Mouse (Mus musculus) intestine, embryonic 16.5 days (tissue): ENCODE results near the gene Bud13. TPM values are rescaled to one million over a fixed set of nuclear protein-coding genes. Genes with fewer than 3 reads are reported as not detected.

ENCODE experiments used
- ATAC-seq: fragments of 200-750 bp; cut with Nextera tagmentation; 2 replicates; pipeline ENCODE4 v1.8.0; 2017; ENCODE audit warnings: moderate TSS enrichment, moderate library complexity
- H3K27ac ChIP-seq: fragments of 300-500 bp; sonication (generic); 2 replicates; pipeline ENCODE4 v1.5.1; 2014; ENCODE audit warnings: mild to moderate bottlenecking, low read length
- H3K27me3 ChIP-seq: fragments of 300-500 bp; sonication (generic); replicated peaks from 2 replicates; pipeline ENCODE4 v1.6.1; 2014; ENCODE audit warnings: low read length, control low read depth, mixed read lengths; ENCODE audit not compliant: control insufficient read depth, insufficient read depth
- H3K36me3 ChIP-seq: fragments of 300-500 bp; sonication (generic); 2 replicates; pipeline ENCODE4 v1.6.1; 2014; ENCODE audit warnings: low read length, control low read depth; ENCODE audit not compliant: control insufficient read depth, insufficient read depth
- H3K4me1 ChIP-seq: fragments of 300-500 bp; sonication (generic); 2 replicates; pipeline ENCODE4 v1.6.1; 2014; ENCODE audit warnings: low read length, control low read depth, mixed read lengths; ENCODE audit not compliant: control insufficient read depth, insufficient read depth
- H3K4me2 ChIP-seq: fragments of 300-500 bp; sonication (generic); 2 replicates; pipeline ENCODE4 v1.6.1; 2014; ENCODE audit warnings: low read depth, low read length, control low read depth
- H3K4me3 ChIP-seq: fragments of 300-500 bp; sonication (generic); 2 replicates; pipeline ENCODE4 v1.5.1; 2014; ENCODE audit warnings: mild to moderate bottlenecking, low read length
- H3K9ac ChIP-seq: fragments of 300-500 bp; sonication (generic); 2 replicates; pipeline ENCODE4 v1.6.1; 2014; ENCODE audit warnings: low read depth, low read length
- H3K9me3 ChIP-seq: fragments of 300-500 bp; sonication (generic); 2 replicates; pipeline ENCODE4 v1.6.1; 2016; ENCODE audit warnings: low read length, control low read depth; ENCODE audit not compliant: control insufficient read depth
- WGBS: fragments of 180-500 bp; shearing (Covaris S2); extraction: QIAGEN DNeasy Blood & Tissue Kit; methylation state at CpG from one replicate; pipeline ENCODE4 v1.1.7; 2014; 5-methylcytosine and 5-hydroxymethylcytosine counted together
- polyA plus RNA-seq: library from polyadenylated mRNA; unstranded; fragments of >200 nt; fragmentation: Nextera tagmentation; extraction: Ambion mirVana; gene quantifications from 2 replicates; pipeline ENCODE4 v1.2.1, GENCODE M21; 2015

Gene Bud13
- polyA plus RNA-seq, 1 experiment from 2014 or later: 19.4 TPM

DNA sequence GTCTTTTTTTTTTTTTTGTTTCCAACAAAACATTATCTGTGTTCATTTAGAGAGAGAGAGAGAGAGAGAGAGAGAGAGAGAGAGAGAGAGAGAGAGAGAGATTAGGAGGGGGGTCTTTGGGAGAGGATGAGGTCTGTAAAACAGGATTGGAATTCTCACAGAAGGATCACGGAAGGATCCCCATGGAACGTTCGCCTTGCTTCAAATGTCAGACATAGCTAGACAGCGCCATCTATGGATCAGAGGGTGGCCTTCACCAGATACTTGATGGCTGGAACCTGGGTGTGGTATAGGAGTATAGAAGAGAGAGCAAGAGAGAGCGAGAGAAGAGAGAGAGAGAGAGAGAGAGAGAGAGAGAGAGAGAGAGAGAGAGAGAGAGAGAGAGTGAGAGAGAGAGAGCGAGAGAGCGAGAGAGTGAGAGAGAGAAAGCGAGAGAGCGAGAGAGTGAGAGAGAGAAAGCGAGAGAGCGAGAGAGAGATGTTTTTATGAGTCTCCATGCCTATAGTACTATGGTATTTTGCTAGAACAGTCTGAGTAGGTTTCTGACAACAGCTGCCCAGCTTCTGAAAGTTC is 36.0 kb upstream of the Bud13 start:
- WGBS: 24% methylated on average over 11 of the region's 11 CpGs
- Histone ChIP-seq H3K9ac (no peak overlapping the region), H3K4me3 (no peak overlapping the region), H3K36me3 (no peaks in the 10 kb centered on the region), H3K9me3 (no peaks in the 10 kb centered on the region), H3K27ac (no peak overlapping the region), H3K4me2 (peak overlapping the region; percentile 37), H3K4me1 (peaks cover 17% of the 10 kb centered on the region; the same call in 1 of the 2 replicates), H3K27me3 (no peaks in the 10 kb centered on the region)
- ATAC-seq: no peak

GRCm38 (mm10) chr9:46256177-46256576 is 26.6 kb upstream of the Bud13 start:
- 86% methylated on average over 7 of the region's 7 CpGs for WGBS
- Histone ChIP-seq H3K4me3 (no peak overlapping the region), H3K27me3 (no peaks in the 10 kb centered on the region), H3K27ac (no peak overlapping the region), H3K4me1 (no peaks in the 10 kb centered on the region; the same call in 1 of the 2 replicates), H3K9me3 (no peaks in the 10 kb centered on the region), H3K36me3 (no peaks in the 10 kb centered on the region), H3K9ac (no peak overlapping the region), H3K4me2 (no peak overlapping the region)
- no peak for ATAC-seq

- H3K27me3 ChIP-seq: no peaks in the 10 kb centered on the region
- no peaks in the 10 kb centered on the region for H3K36me3 ChIP-seq
- H3K4me3 ChIP-seq: no peak overlapping the region
- H3K9me3 ChIP-seq: no peaks in the 10 kb centered on the region
- no peaks in the 10 kb centered on the region; the same call in 1 of the 2 replicates for H3K4me1 ChIP-seq
- no peak overlapping the region for H3K27ac ChIP-seq
- H3K9ac ChIP-seq: no peak overlapping the region
- no peak for ATAC-seq
- no peak overlapping the region for H3K4me2 ChIP-seq
- 74% methylated on average over 10 of the region's 10 CpGs for WGBS
Measured at GRCm38 (mm10) chr9:46256658-46257385, 26.0 kb upstream of the Bud13 start.

DNA sequence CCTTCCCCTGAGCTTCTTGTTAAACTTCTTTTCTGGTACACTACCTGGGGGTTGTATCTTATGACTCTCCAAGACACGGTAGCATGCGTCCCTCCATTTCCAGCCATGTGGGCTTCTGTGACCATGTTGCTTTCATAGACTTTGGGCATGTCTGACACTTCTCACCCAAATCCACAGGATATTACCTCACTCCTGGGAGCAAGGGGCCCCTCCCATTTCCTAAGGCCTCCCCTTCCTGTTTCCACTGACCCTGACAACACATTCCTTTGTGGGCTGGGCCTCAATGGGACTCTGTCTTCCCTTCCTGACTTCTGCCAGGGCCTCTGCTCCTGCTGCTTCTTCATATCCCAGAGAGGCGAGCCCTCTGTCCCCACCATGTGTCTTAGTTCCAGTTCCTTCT is 25.3 kb upstream of the Bud13 start:
- ATAC-seq: no peak
- no peak overlapping the region for H3K4me3 ChIP-seq

GRCm38 (mm10) chr9:46259111-46259510 is 23.7 kb upstream of the Bud13 start:
- H3K4me1 ChIP-seq: no peaks in the 10 kb centered on the region; the same call in 1 of the 2 replicates
- 81% methylated on average over 6 of the region's 6 CpGs for WGBS

More for the DNA sequence above, 25.3 kb upstream of the Bud13 start:
- no peaks in the 10 kb centered on the region for H3K27me3 ChIP-seq
- H3K36me3 ChIP-seq: no peaks in the 10 kb centered on the region
- H3K4me2 ChIP-seq: no peak overlapping the region
- H3K9ac ChIP-seq: 0 out of 2 replicates have a peak overlapping the region, but pooled peaks have one; percentile 19
- H3K27ac ChIP-seq: no peak overlapping the region
- 90% methylated on average over 3 of the region's 3 CpGs for WGBS
- H3K4me1 ChIP-seq: no peaks in the 10 kb centered on the region; the same call in 1 of the 2 replicates
- H3K9me3 ChIP-seq: no peaks in the 10 kb centered on the region

GRCm38 (mm10) chr9:46261131-46261530 is 21.7 kb upstream of the Bud13 start:
- no peak for ATAC-seq
- no peak overlapping the region for H3K27ac ChIP-seq
- no peak overlapping the region for H3K9ac ChIP-seq
- no peaks in the 10 kb centered on the region for H3K9me3 ChIP-seq
- no peaks in the 10 kb centered on the region; the same call in 1 of the 2 replicates for H3K4me1 ChIP-seq
- WGBS: 79% methylated on average over 7 of the region's 7 CpGs
- no peak overlapping the region for H3K4me3 ChIP-seq
- H3K36me3 ChIP-seq: no peaks in the 10 kb centered on the region
- H3K27me3 ChIP-seq: no peaks in the 10 kb centered on the region
- no peak overlapping the region for H3K4me2 ChIP-seq

More at GRCm38 (mm10) chr9:46259111-46259510, 23.7 kb upstream of the Bud13 start:
- Histone ChIP-seq H3K36me3 (no peaks in the 10 kb centered on the region), H3K9me3 (no peaks in the 10 kb centered on the region), H3K4me2 (no peak overlapping the region), H3K27ac (no peak overlapping the region), H3K4me3 (no peak overlapping the region), H3K9ac (no peak overlapping the region), H3K27me3 (no peaks in the 10 kb centered on the region)
- no peak for ATAC-seq

DNA sequence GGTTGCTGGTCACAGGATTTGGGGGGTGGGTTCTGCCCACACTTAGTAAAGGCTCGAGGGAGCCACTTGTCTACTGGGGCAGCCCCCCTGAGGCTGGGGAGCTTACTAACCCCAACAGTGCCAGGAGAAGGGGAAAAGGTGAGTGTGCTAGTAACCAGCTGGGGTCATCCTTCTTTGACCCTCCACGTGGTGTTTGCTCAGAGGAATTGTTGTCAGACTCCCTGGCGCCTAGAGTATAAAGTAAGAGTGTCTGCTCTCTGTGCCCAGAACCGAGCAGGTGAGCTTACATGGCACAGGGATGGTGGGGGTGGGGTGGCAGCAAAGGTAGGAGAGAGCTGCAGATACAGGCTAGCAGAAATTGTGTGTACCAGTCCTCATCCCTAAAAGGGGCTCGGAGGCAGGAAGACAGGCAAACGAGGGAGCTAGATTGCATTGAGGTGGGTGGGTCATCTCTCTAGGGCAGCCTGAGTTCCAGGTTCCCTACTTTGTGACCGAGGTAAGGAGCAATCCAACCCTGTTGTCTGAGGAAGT is 14.4 kb upstream of the Bud13 start, which contains the start of gene Apoa5:
Gene Apoa5 (plus strand): TSS at position 291 of the 531 bp plus-strand sequence.
- Histone ChIP-seq H3K9me3 (no peaks in the 10 kb centered on the region), H3K4me2 (no peak within 1 kb of the TSS), H3K27ac (no peak within 1 kb of the TSS), H3K4me1 (no peaks in the 10 kb centered on the region), H3K9ac (no peak within 1 kb of the TSS), H3K27me3 (no peaks in the 10 kb centered on the region; the same call in 1 of the 2 replicates), H3K4me3 (no peak within 1 kb of the TSS), H3K36me3 (no peaks in the 10 kb centered on the region)
- ATAC-seq: no peak
- 40% methylated on average over 7 of the region's 7 CpGs for WGBS

GRCm38 (mm10) chr9:46269125-46269524 is 13.7 kb upstream of the Bud13 start:
- WGBS: 88% methylated on average over 5 of the region's 5 CpGs
- no peak overlapping the region for H3K4me3 ChIP-seq
- no peaks in the 10 kb centered on the region for H3K9me3 ChIP-seq
- peaks cover 5% of the 10 kb centered on the region for H3K4me1 ChIP-seq
- H3K27me3 ChIP-seq: no peaks in the 10 kb centered on the region; the same call in 1 of the 2 replicates
- H3K27ac ChIP-seq: no peak overlapping the region
- H3K4me2 ChIP-seq: no peak overlapping the region
- no peak overlapping the region for H3K9ac ChIP-seq
- ATAC-seq: no peak
- no peaks in the 10 kb centered on the region for H3K36me3 ChIP-seq

GRCm38 (mm10) chr9:46270782-46271181 is 12.0 kb upstream of the Bud13 start:
- H3K9me3 ChIP-seq: no peaks in the 10 kb centered on the region
- H3K4me2 ChIP-seq: no peak overlapping the region
- no peak overlapping the region for H3K27ac ChIP-seq
- peaks cover 5% of the 10 kb centered on the region for H3K4me1 ChIP-seq
- 91% methylated on average over 4 of the region's 4 CpGs for WGBS
- ATAC-seq: no peak
- H3K9ac ChIP-seq: no peak overlapping the region
- 0 out of 2 replicates have a peak, but pooled peaks cover 9% of the 10 kb centered on the region for H3K36me3 ChIP-seq
- no peaks in the 10 kb centered on the region; the same call in 1 of the 2 replicates for H3K27me3 ChIP-seq
- H3K4me3 ChIP-seq: no peak overlapping the region
